9 mouse cellular contexts compared by ENCODE assay signal in the genomic region with DNA sequence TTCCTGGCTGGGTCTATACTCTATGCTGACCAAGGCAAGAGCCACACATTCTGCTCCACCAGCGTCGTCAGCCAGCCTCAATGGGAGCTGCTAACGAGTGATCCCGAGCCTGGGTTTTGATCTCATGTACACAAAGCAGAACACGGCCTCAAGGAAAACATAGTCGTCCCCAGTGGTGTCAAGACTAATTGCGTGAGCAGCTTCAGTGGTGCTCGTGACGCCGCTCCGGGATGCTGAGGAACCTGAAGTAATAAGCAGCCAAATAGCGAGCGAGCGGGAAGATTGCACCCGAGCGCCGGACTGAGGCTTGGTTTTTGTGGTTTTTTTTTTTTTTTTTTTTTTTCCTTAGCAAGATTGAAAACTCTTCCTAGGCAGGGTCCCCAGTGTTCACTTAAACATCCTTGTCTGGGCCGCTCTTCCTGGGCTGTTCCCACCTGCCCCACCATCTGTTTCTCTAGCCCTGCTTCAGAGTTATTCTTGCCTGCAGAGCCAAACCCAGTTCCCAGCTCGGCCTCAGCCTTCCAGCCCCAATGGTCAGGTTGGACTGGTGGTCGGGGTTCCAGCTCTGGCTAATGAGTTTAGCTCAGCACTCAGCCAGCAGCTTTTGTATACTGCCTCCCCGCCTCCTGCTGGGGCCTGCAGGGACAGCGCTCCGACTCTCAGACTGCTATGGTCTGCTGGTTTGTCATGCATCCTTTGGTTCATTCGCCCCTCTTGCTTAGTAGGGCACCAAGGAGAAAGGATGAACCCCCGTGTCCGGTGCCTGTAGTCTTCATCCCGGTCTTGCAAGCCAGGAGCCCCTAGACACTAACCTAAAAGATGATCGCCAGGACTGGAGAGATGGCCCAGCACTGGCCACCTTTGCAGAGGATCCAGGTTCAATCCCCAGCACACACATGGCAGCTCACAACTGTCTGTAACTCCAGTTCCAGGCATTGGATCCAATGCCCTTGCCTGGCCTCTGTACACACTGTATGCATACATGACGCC. TPM values are rescaled to one million over a fixed set of nuclear protein-coding genes. Genes with fewer than 3 reads are reported as not detected.
DNase-seq lines count a peak whose midpoint lies in the region; ATAC-seq lines count a peak whose summit lies in the region.
"Had no signal": no experiment of that assay in that cellular context is flagged by ENCODE, and none has a peak within 500 bp of the region (broad histone marks: within the 10 kb centered on the region; RNA-seq: fewer than 3 reads in every experiment).

No protein-coding gene starts in this region.

- H3K27ac ChIP-seq in hindbrain, embryonic 10.5 days = peak overlapping the region; percentile 53; the same call in 1 of the 2 replicates
- no peak overlapping the region for H3K27ac ChIP-seq in hindbrain, embryonic 11.5 days (ENCODE audit: low read depth, low read length)
- H3K27ac ChIP-seq in embryonic facial prominence, embryonic 10.5 days (replicated peaks) = peak overlapping the region; percentile 54
- H3K27ac ChIP-seq in forebrain, embryonic 16.5 days (ENCODE audit: low read length) = no peak overlapping the region
- peak overlapping the region; percentile 30; the same call in 1 of the 2 replicates for H3K27ac ChIP-seq in midbrain, embryonic 16.5 days (ENCODE audit: low read length)
- H3K27ac ChIP-seq: liver, embryonic 12.5 days had no signal

- no peak overlapping the region for H3K9ac ChIP-seq in hindbrain, embryonic 11.5 days (ENCODE audit: low read depth, low read length)
- no peak overlapping the region for H3K9ac ChIP-seq in forebrain, embryonic 16.5 days (replicated peaks; ENCODE audit: low read depth, low read length)
- peak overlapping the region; percentile 6; the same call in 1 of the 2 replicates for H3K9ac ChIP-seq in midbrain, embryonic 16.5 days (ENCODE audit: low read depth, low read length)
- H3K9ac ChIP-seq: liver, embryonic 12.5 days had no signal

- H3K4me1 ChIP-seq in hindbrain, embryonic 10.5 days (replicated peaks) = peaks cover 42% of the 10 kb centered on the region
- 0 out of 2 replicates have a peak, but pooled peaks cover 7% of the 10 kb centered on the region for H3K4me1 ChIP-seq in hindbrain, embryonic 11.5 days (replicated peaks; ENCODE audit: control insufficient read depth, insufficient read depth, low read length)
- peaks cover 40% of the 10 kb centered on the region for H3K4me1 ChIP-seq in embryonic facial prominence, embryonic 10.5 days
- H3K4me1 ChIP-seq in forebrain, embryonic 16.5 days (replicated peaks; ENCODE audit: control insufficient read depth, insufficient read depth, low read length) = peaks cover 44% of the 10 kb centered on the region
- H3K4me1 ChIP-seq in midbrain, embryonic 16.5 days (ENCODE audit: control insufficient read depth, insufficient read depth, low read length) = peaks cover 25% of the 10 kb centered on the region

- ATAC-seq in hindbrain, embryonic 11.5 days (ENCODE audit: low FRiP score) = no peak
- 0 out of 2 replicates have a peak, but pooled peaks have one; percentile 7 for ATAC-seq in forebrain, embryonic 16.5 days
- ATAC-seq in midbrain, embryonic 16.5 days = peak; percentile 21; the same call in 1 of the 2 replicates
- ATAC-seq: liver, embryonic 12.5 days had no signal

- H3K4me2 ChIP-seq in hindbrain, embryonic 11.5 days (replicated peaks; ENCODE audit: low read depth, low read length) = no peak overlapping the region
- no peak overlapping the region for H3K4me2 ChIP-seq in forebrain, embryonic 16.5 days (ENCODE audit: low read length)
- H3K4me2 ChIP-seq in midbrain, embryonic 16.5 days (ENCODE audit: low read length) = no peak overlapping the region
- H3K4me2 ChIP-seq: liver, embryonic 12.5 days had no signal

- 72% methylated on average over 29 of the region's 29 CpGs for WGBS in hindbrain, embryonic 10.5 days
- 75% methylated on average over 29 of the region's 29 CpGs for WGBS in hindbrain, embryonic 11.5 days
- WGBS in embryonic facial prominence, embryonic 10.5 days = 73% methylated on average over 29 of the region's 29 CpGs
- WGBS in forebrain, embryonic 16.5 days = 36% methylated on average over 29 of the region's 29 CpGs
- WGBS in midbrain, embryonic 16.5 days = 41% methylated on average over 29 of the region's 29 CpGs

- no peak overlapping the region for H3K4me3 ChIP-seq in hindbrain, embryonic 10.5 days
- H3K4me3 ChIP-seq in hindbrain, embryonic 11.5 days (ENCODE audit: low read depth, low read length) = no peak overlapping the region
- no peak overlapping the region for H3K4me3 ChIP-seq in embryonic facial prominence, embryonic 10.5 days
- no peak overlapping the region for H3K4me3 ChIP-seq in forebrain, embryonic 16.5 days (replicated peaks; ENCODE audit: low read length)
- H3K4me3 ChIP-seq in midbrain, embryonic 16.5 days (ENCODE audit: low read depth, low read length) = no peak overlapping the region
- H3K4me3 ChIP-seq: liver, embryonic 12.5 days had no signal

- DNase-seq in hindbrain, embryonic 10.5 days (ENCODE audit: low spot score) = no peak
- DNase-seq in hindbrain, embryonic 11.5 days (ENCODE audit: low spot score) = no peak
- DNase-seq in embryonic facial prominence, embryonic 10.5 days (ENCODE audit: low spot score) = no peak
- no peak for DNase-seq in spleen, postnatal 14 days (ENCODE audit: low spot score in 2 of 2)
- DNase-seq in yolk sac, embryonic 10.5 days (ENCODE audit: low spot score) = no peak
- DNase-seq: thymus, postnatal 14 days had no signal

- no peaks in the 10 kb centered on the region for H3K9me3 ChIP-seq in hindbrain, embryonic 10.5 days
- no peaks in the 10 kb centered on the region for H3K9me3 ChIP-seq in hindbrain, embryonic 11.5 days (ENCODE audit: control insufficient read depth, low read length)
- H3K9me3 ChIP-seq in embryonic facial prominence, embryonic 10.5 days = no peaks in the 10 kb centered on the region
- H3K9me3 ChIP-seq in forebrain, embryonic 16.5 days (ENCODE audit: control insufficient read depth, low read length) = no peaks in the 10 kb centered on the region
- no peaks in the 10 kb centered on the region for H3K9me3 ChIP-seq in midbrain, embryonic 16.5 days (replicated peaks; ENCODE audit: control insufficient read depth, low read length, poor library complexity, severe bottlenecking)
- H3K9me3 ChIP-seq: liver, embryonic 12.5 days had no signal

- peaks cover 20% of the 10 kb centered on the region for H3K36me3 ChIP-seq in hindbrain, embryonic 10.5 days
- H3K36me3 ChIP-seq in hindbrain, embryonic 11.5 days (ENCODE audit: control insufficient read depth, insufficient read depth, low read length) = no peaks in the 10 kb centered on the region
- peaks cover 57% of the 10 kb centered on the region for H3K36me3 ChIP-seq in embryonic facial prominence, embryonic 10.5 days (replicated peaks)
- peaks cover 2% of the 10 kb centered on the region; the same call in 1 of the 2 replicates for H3K36me3 ChIP-seq in forebrain, embryonic 16.5 days (ENCODE audit: control insufficient read depth, insufficient read depth)
- peaks cover 6% of the 10 kb centered on the region; the same call in 1 of the 2 replicates for H3K36me3 ChIP-seq in midbrain, embryonic 16.5 days (ENCODE audit: control insufficient read depth, insufficient read depth, low read length)

- peaks cover 3% of the 10 kb centered on the region; the same call in 1 of the 2 replicates for H3K27me3 ChIP-seq in hindbrain, embryonic 10.5 days (ENCODE audit: insufficient read depth, poor library complexity, severe bottlenecking)
- H3K27me3 ChIP-seq in hindbrain, embryonic 11.5 days (ENCODE audit: control insufficient read depth, insufficient read depth, low read length) = no peaks in the 10 kb centered on the region
- no peaks in the 10 kb centered on the region for H3K27me3 ChIP-seq in embryonic facial prominence, embryonic 10.5 days (replicated peaks; ENCODE audit: low read depth, poor library complexity, severe bottlenecking)
- no peaks in the 10 kb centered on the region for H3K27me3 ChIP-seq in forebrain, embryonic 16.5 days (replicated peaks; ENCODE audit: control insufficient read depth, insufficient read depth, low read length)
- H3K27me3 ChIP-seq in midbrain, embryonic 16.5 days (ENCODE audit: control insufficient read depth, insufficient read depth, low read depth, low read length) = no peaks in the 10 kb centered on the region
- H3K27me3 ChIP-seq: liver, embryonic 12.5 days had no signal

RNA-seq across cellular contexts. Expression of a gene that starts 17.6 kb away (rescaled TPM):
- polyA plus RNA-seq in hindbrain, embryonic 10.5 days (2016; fragmentation: Nextera tagmentation; extraction: Ambion mirVana) = 15.8 and 16.1 TPM in 2 replicates
- 7.5 and 8.8 TPM in 2 replicates for polyA plus RNA-seq in hindbrain, embryonic 11.5 days (2014; fragmentation: Nextera tagmentation; extraction: Ambion mirVana)
- 19.3 and 20.5 TPM in 2 replicates for polyA plus RNA-seq in embryonic facial prominence, embryonic 10.5 days (2016; fragmentation: Nextera tagmentation; extraction: Ambion mirVana)
- polyA plus RNA-seq in forebrain, embryonic 16.5 days (2015; fragmentation: Nextera tagmentation; extraction: Ambion mirVana) = 1.5 and 2.8 TPM in 2 replicates
- polyA plus RNA-seq in midbrain, embryonic 16.5 days (2015; fragmentation: Nextera tagmentation; extraction: Ambion mirVana) = 2.9 and 3.7 TPM in 2 replicates

RNA-seq across cellular contexts. Expression of a gene that starts 58.3 kb away (rescaled TPM):
- polyA plus RNA-seq in hindbrain, embryonic 10.5 days (2016; fragmentation: Nextera tagmentation; extraction: Ambion mirVana) = 30.8 and 31.8 TPM in 2 replicates
- 27.7 and 28.8 TPM in 2 replicates for polyA plus RNA-seq in hindbrain, embryonic 11.5 days (2014; fragmentation: Nextera tagmentation; extraction: Ambion mirVana)
- polyA plus RNA-seq in embryonic facial prominence, embryonic 10.5 days (2016; fragmentation: Nextera tagmentation; extraction: Ambion mirVana) = 20.7 and 21.2 TPM in 2 replicates
- polyA plus RNA-seq in forebrain, embryonic 16.5 days (2015; fragmentation: Nextera tagmentation; extraction: Ambion mirVana) = 12.9 and 13.0 TPM in 2 replicates
- 15.9 and 16.9 TPM in 2 replicates for polyA plus RNA-seq in midbrain, embryonic 16.5 days (2015; fragmentation: Nextera tagmentation; extraction: Ambion mirVana)

Comparison
In these comparisons a context has a peak if more than half of its experiments do, and no peak if none do; other contexts are left out.
1. H3K27ac ChIP-seq: peak in hindbrain, embryonic 10.5 days (single experiment), embryonic facial prominence, embryonic 10.5 days (single experiment) and midbrain, embryonic 16.5 days (single experiment); none in hindbrain, embryonic 11.5 days (single experiment) and forebrain, embryonic 16.5 days (single experiment).